Mouse (Mus musculus): Measurements from ENCODE around the gene Slc10a2.
"Not testable (repeated sequence)": the region's sequence is repeated elsewhere in the genome, so short reads cannot be mapped to it uniquely, and the experiment has no call there.

The Slc10a2 gene

DNA sequence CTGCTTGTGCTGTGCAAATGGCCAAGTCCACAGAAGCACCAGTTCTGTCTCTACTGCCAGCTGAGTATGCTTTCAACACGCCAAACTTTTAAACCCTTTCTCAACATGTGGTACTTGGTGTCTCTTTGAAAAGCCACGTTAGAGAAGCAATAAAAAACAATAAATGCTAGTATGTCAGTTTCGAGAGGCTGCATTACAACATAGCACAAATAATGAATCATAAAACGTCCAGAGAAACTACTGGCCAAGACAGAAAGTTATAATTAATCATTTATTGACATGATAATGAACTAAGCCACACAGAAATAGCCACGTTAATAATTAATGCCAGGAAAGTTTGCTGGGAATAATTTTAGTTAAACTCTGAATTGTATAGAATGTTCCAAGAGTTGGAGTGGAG is at the start of gene Slc10a2:
Gene Slc10a2 (minus strand): TSS at position 166 of the 400 bp plus-strand sequence.
- DNase-seq (ENCODE audit: low read depth, low spot score): no peak

DNA sequence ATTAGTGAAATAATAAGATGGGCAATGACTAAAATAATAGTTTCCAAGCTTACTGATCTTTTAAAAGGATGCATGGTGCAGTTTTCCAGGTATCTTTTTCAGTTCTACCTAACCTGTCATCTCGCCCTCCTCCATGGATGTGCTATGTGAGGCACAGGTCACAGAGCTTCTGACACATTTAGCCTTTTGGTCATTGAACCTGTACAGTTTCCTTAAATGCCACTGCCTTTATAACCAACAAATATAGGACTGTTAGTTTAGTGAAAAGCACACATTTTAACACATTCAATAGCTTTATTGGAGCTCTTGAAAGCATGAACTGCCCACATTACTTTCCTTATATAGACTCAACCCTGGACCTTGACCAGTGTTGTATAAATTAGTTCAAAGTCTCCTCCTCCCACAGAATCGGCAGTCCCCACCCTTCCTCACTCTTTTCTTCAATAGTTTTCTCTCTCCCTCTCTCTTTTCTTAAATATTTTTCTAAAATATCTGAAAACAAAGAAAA is 24.2 kb upstream of the Slc10a2 start:
- DNase-seq (ENCODE audit: low read depth, low spot score): no peak

DNA sequence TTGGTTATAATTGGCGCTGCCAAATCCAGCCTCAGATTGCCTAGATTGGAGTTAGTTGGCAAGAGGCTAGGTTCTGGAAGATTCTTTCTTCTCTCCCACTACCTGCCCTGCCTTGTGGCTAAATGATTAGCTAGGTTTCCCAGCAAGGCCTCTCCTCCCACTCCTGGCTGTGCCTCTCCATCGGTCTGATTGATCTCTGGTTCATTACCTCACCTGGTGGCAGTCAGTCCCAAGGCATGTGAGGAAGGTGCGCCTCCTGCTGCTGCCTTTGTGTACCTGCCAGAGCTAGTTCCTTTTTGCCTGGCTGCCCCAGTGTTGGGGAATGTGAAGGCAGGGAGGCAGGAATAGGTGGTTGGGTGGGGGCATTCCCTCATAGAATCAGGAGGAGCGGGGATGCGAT is 1.7 kb upstream of the Slc10a2 start:
- DNase-seq (ENCODE audit: low read depth, low spot score): no peak

DNA sequence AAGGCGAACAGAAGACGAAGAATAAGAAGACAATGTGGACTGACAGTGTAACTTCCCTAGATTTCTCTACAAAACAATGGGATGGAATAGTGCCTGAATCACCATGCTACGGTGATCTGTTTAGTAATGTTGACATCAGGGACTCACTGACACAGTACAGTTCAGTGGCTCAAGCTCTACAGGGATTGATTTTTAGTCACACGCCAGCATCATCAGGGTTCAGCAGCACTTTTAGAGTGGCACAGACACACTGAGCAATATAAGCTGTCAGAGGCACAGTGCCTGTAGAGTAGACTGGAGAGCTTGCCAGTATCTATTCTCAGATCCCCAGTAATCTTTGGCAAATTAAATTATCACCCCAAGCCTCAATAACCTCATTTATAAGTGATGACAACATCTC is 9.8 kb downstream of the Slc10a2 start:
- DNase-seq (ENCODE audit: low read depth, low spot score): no peak

DNA sequence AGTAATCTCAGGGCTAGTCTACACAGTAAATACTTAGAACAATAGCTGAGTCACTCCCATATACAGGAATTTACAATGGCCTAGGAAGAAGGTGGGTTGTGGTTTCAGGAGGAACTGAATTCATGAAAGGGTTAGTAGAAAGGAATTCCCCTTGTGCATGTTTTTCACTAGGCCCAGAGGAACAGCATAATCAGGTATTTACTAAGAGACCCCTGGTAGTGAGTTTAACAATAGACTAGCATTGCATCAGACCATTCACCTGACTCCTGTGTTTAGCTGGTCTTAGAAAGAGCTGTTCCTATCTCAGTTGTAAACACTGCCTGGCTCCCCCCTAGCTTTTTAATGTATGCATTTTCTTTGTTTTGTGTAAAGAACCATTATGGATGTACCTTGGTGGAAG is 11.2 kb downstream of the Slc10a2 start:
- DNase-seq (ENCODE audit: low read depth, low spot score): not testable (repeated sequence)

DNA sequence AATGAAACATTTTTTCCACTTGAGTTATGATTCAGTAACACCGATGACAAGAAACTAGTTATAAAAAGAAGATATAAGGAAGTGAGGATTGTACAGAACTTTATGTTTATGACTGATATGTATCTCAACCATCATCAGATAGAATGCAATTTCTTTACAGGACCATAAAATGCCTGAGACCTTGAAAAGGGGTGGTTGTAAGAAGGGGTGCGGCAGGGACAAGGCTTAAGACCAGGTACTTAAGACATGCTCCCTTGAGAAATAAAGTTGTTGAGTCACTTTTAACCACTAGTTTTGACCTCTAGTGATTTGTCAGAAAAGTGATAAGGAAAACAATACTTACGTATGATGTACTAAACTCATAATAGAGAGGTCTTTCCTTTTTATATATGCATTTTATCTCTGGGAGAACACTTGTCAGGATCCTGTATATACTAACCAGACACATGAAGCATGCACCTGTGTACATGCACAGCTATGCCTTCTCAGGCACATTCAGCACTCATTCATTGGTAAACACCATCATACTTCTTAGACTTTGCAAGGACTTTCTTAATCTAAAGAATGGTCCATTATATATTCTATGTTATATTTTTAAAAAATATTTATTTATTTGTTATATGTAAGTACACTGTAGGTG is 31.4 kb downstream of the Slc10a2 start:
- no peak for DNase-seq (ENCODE audit: low read depth, low spot score)

DNA sequence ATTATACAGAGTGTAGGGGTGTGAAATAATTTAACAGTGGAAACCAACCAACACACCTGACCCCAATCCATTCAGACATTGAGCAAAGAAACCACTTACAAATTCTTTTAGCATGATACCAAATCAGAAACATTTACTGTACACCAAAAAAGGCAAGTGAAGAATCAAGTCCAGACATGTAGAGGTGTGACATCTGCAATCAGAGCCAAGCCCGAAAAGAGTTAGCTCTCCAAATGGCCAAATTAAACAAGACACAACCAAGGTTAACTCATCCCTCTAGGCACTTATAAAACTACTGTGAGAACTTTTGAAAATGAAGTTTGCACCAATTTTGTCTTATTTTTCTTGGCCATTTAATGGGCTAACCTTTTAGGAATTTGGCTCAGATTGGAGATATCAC is 46.3 kb downstream of the Slc10a2 start:
- DNase-seq (ENCODE audit: low read depth, low spot score): no peak

DNA sequence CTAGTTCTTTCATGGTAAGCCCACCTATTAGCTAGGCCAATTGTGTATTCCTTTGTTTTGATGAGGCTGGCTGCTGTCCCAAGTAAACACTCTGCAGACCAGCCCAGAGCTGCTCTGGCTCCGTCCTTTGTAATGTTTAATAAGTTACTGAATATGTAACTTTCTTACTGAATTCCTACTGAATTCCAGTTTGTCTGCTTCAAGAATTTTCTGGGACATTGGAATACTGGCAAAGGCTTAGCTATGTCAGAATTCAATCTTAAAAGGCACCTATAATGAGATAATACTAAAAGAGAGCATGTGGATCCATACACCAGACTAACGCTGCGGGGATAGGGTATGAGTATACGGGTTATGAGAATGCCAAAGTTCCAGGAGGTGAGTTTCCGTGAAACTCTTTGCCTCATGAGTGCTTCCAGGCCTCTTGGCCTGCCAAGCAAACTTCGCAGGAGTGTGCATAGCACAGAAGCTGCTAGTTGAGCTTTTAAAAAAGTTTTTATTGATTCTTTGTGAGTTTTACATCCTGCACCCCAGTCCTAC is 60.7 kb downstream of the Slc10a2 start:
- not testable (repeated sequence) for DNase-seq (ENCODE audit: low read depth, low spot score)

DNA sequence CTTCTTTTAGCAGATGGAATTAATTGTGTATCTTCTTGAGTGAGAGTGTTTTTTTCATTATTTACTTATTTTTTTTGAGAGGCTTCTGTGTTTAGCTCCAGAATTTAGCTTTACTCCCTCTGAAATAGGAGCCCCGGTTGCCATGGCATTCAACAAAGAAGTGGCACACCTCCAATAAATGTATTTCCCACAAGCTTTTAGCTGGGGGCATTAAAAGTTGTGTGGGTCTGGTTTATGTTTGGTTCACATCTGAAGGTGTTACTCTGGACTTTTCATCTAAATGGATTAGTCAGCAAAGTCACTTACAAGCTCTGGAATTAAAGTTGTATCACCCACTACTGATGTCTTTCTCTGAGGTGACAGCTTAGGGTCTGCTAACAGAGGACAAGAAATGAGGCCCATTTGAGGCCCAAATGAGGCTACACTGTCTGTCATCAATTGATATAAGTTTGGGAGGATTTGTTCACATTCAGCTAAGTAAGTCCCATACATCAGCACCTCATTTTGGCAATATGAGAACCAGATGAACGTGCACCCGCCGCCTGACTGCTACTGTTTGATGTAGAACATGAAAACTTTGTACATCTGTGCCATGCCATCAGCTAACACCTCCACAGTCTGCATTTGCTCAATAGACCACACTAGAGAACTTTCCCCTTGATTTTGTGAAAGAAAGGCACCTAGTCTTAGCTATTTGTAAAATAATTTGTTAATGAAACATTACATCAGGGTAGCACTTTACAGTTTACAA is 66.2 kb downstream of the Slc10a2 start:
- peak; percentile 6 for DNase-seq (ENCODE audit: low read depth, low spot score)
